Comparison of ENCODE assay signal across 8 mouse cellular contexts in the genomic region with DNA sequence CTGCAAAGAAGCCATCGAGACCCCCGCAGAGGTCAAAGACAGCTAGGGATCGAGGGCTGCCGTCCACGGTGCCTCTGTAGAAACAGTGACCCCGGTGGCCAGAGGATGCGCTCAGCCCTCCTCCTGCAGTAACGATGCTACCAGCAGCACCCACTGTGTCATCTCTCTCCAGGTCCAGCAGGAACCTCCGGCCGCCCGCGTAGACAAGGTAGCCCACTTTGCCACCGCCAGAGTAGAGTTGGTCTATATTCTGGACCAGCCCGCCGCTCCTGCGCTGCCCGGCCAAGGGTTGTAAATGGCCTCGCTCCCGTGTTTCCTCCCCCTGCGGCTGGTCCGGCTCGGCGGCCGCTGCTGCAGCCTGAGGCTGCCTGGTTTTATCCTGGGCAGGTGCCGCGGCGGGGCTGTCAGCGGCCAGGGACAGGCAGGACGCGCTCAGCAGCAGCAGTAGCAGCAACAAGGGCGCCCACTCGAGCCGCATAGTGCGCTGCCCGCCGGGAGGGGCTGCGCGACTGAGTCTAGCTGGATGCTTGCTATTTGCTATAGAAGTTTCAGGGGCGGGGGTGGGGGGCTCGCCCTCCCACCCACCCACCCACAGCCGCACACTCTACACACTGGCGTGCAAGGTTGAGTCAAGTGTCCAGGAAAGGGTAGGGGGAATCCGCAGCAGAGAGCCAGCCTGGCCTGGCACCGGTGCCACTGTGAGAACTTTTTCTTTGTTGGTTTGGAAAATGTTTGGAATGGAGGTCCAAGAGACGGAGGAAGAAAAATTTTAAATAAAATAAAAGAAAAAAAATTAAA. TPM values are rescaled to one million over a fixed set of nuclear protein-coding genes. Genes with fewer than 3 reads are reported as not detected.
DNase-seq lines count a peak whose midpoint lies in the region; ATAC-seq lines count a peak whose summit lies in the region.

No protein-coding gene starts in this region.

- H3K4me2 ChIP-seq in forebrain, embryonic 15.5 days (replicated peaks) = peak overlapping the region; percentile 97
- H3K4me2 ChIP-seq in hindbrain, embryonic 14.5 days (replicated peaks) = peak overlapping the region; percentile 98
- H3K4me2 ChIP-seq in liver, embryonic 12.5 days = peak overlapping the region; percentile 60

- H3K36me3 ChIP-seq in forebrain, embryonic 15.5 days = no peaks in the 10 kb centered on the region
- H3K36me3 ChIP-seq in hindbrain, embryonic 14.5 days (replicated peaks; ENCODE audit: control insufficient read depth, insufficient read depth) = no peaks in the 10 kb centered on the region
- H3K36me3 ChIP-seq in liver, embryonic 12.5 days = no peaks in the 10 kb centered on the region

- no peaks in the 10 kb centered on the region for H3K9me3 ChIP-seq in forebrain, embryonic 15.5 days
- no peaks in the 10 kb centered on the region for H3K9me3 ChIP-seq in hindbrain, embryonic 14.5 days (ENCODE audit: control insufficient read depth, low read length)
- H3K9me3 ChIP-seq in liver, embryonic 12.5 days (replicated peaks) = no peaks in the 10 kb centered on the region

- ATAC-seq in forebrain, embryonic 15.5 days (replicated peaks) = peak; percentile 68
- ATAC-seq in hindbrain, embryonic 14.5 days (ENCODE audit: low FRiP score) = peak; percentile 65
- ATAC-seq in liver, embryonic 12.5 days = no peak

- peaks cover 18% of the 10 kb centered on the region for H3K4me1 ChIP-seq in forebrain, embryonic 15.5 days
- no peaks in the 10 kb centered on the region for H3K4me1 ChIP-seq in hindbrain, embryonic 14.5 days (replicated peaks; ENCODE audit: control insufficient read depth, insufficient read depth, low read length)
- peaks cover 12% of the 10 kb centered on the region; the same call in 1 of the 2 replicates for H3K4me1 ChIP-seq in liver, embryonic 12.5 days

- intact Hi-C loops in heart, postnatal 25 days (cut with DNase I) = loop anchor here (5.0 kb wide), 1 partner anchor 402 kb away; no protein-coding TSS in a partner anchor

- H3K27ac ChIP-seq in forebrain, embryonic 15.5 days (replicated peaks) = no peak overlapping the region
- H3K27ac ChIP-seq in hindbrain, embryonic 14.5 days = no peak overlapping the region
- no peak overlapping the region for H3K27ac ChIP-seq in liver, embryonic 12.5 days

- peak; percentile 93 for DNase-seq in heart, adult 11 months
- DNase-seq in heart, postnatal 25 days (ENCODE audit: low spot score) = no peak
- DNase-seq in adrenal gland, adult 2 months = peak; percentile 58
- DNase-seq in hindbrain, embryonic 14.5 days (ENCODE audit: low spot score) = peak; percentile 48
- peak; percentile 19 for DNase-seq in ovary, postnatal 10 days (ENCODE audit: low spot score)
- DNase-seq in spleen, adult 12 weeks (ENCODE audit: low spot score) = no peak

- peak overlapping the region; percentile 49 for H3K4me3 ChIP-seq in forebrain, embryonic 15.5 days
- H3K4me3 ChIP-seq in hindbrain, embryonic 14.5 days (replicated peaks; ENCODE audit: low read length) = peak overlapping the region; percentile 60
- peak overlapping the region; percentile 50 for H3K4me3 ChIP-seq in liver, embryonic 12.5 days

- 0 out of 2 replicates have a peak, but pooled peaks cover 7% of the 10 kb centered on the region for H3K27me3 ChIP-seq in forebrain, embryonic 15.5 days
- peaks cover 7% of the 10 kb centered on the region for H3K27me3 ChIP-seq in hindbrain, embryonic 14.5 days (ENCODE audit: control insufficient read depth, insufficient read depth, low read length)
- peaks cover 49% of the 10 kb centered on the region for H3K27me3 ChIP-seq in liver, embryonic 12.5 days (replicated peaks)

- H3K9ac ChIP-seq in forebrain, embryonic 15.5 days (replicated peaks) = peak overlapping the region; percentile 56
- H3K9ac ChIP-seq in hindbrain, embryonic 14.5 days = peak overlapping the region; percentile 75
- H3K9ac ChIP-seq in liver, embryonic 12.5 days = no peak overlapping the region

- WGBS in forebrain, embryonic 15.5 days = under 1% methylated on average over 45 of the region's 45 CpGs
- WGBS in hindbrain, embryonic 14.5 days = under 1% methylated on average over 45 of the region's 45 CpGs
- WGBS in liver, embryonic 12.5 days (ENCODE audit: insufficient replicate concordance) = 2% methylated on average over 45 of the region's 45 CpGs

RNA-seq across cellular contexts. Expression of gene Adamts5, which starts 1.6 kb away (rescaled TPM):
- total RNA-seq in heart, postnatal 25 days (2021) = 10 to 100 TPM in 1 of 2 experiments, 1 to 10 TPM in 1; 9.7 to 11.2 TPM
- 1 to 10 TPM; 7.3 to 8.5 TPM for total RNA-seq in adrenal gland, adult 2 months (2021)
- 2.8 and 3.0 TPM in 2 replicates for polyA plus RNA-seq in adrenal gland, adult 2 months (2012; rRNA removed)
- polyA plus RNA-seq in forebrain, embryonic 15.5 days (2015; fragmentation: Nextera tagmentation; extraction: Ambion mirVana) = 1.8 and 1.9 TPM in 2 replicates
- 4.6 TPM in 2 replicates for polyA plus RNA-seq in hindbrain, embryonic 14.5 days (2014; fragmentation: Nextera tagmentation; extraction: Ambion mirVana)
- 0.49 and 0.61 TPM in 2 replicates for polyA plus RNA-seq in liver, embryonic 12.5 days (2016; fragmentation: Nextera tagmentation; extraction: Ambion mirVana)

Comparison
In these comparisons a context has a peak if more than half of its experiments do, and no peak if none do; other contexts are left out.
1. DNase-seq: peak in heart, adult 11 months (single experiment), adrenal gland, adult 2 months (single experiment), hindbrain, embryonic 14.5 days (single experiment) and ovary, postnatal 10 days (single experiment); none in heart, postnatal 25 days (single experiment) and spleen, adult 12 weeks (single experiment).
2. Peak in every context shown above with its lines, with median percentiles within 50 percentile points of each other: H3K4me2 ChIP-seq and H3K4me3 ChIP-seq.